Mouse (Mus musculus) embryonic fibroblast, embryonic 13.5 days (primary cell): ENCODE results near the gene Vmo1.

Experiments
- CTCF ChIP-seq: IDR thresholded peaks from 2 replicates; pipeline ENCODE4 v1.5.1; 2011; ENCODE audit warnings: mild to moderate bottlenecking, control low read depth, low read length, moderate library complexity, borderline replicate concordance; ENCODE audit not compliant: insufficient read depth
- POLR2A ChIP-seq: IDR thresholded peaks from 2 replicates; pipeline ENCODE4 v1.6.1; 2011; ENCODE audit warnings: low read depth, mild to moderate bottlenecking, control low read depth, low read length, moderate library complexity

DNA sequence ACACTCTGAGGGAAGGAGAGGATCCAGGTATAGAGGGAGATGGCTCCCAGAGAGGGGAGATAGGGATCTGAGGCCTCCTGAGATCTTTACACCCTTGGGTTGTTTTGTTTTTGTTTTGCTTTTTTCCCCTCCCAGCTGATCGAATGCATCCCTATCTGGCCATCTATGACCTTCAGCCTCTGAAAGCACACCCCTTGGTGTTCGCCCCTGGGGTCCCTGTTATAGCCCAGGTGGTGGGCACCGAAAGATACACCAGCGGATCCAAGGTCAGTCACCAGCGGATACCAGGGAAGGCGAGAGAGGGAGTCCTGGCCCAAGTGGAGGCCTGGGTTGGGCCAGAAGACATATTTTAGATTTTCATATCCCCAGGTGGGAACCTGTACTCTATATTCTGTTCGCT lies 26.5 kb upstream of the Vmo1 start:
- TF ChIP-seq CTCF: no peak
- no peak for TF ChIP-seq POLR2A
